Mouse (Mus musculus) MEL (cell line): ENCODE data around the gene Otud1. TPM values are rescaled to one million over a fixed set of nuclear protein-coding genes. Genes with fewer than 3 reads are reported as not detected.

Experiments
- DNase-seq: peaks from one replicate; pipeline ENCODE4 v3.0.0; 2011; ENCODE audit warnings: low read depth, low spot score
- H3K27ac ChIP-seq: 2 replicates; pipeline ENCODE4 v1.5.1; 2012; ENCODE audit warnings: low read depth, mild to moderate bottlenecking, control low read depth, low read length, moderate library complexity; ENCODE audit not compliant: control insufficient read depth
- H3K27me3 ChIP-seq, 2 experiments: fragments of 150-350 bp in 1 of 2; sonication (generic) in 1 of 2; 2 replicates each; pipeline ENCODE4 v1.6.1; 2012; ENCODE audit warnings: low read length in 2 of 2, mild to moderate bottlenecking in 2 of 2, improper control_type of control experiment in 1 of 2, moderate library complexity in 1 of 2; ENCODE audit not compliant: insufficient read depth in 2 of 2, control insufficient read depth in 1 of 2
- H3K36me3 ChIP-seq, 2 experiments: 2 replicates each; pipeline ENCODE4 v1.6.1; 2012 to 2014; ENCODE audit warnings: low read length in 2 of 2, improper control_type of control experiment in 1 of 2, inconsistent platforms in 1 of 2, mild to moderate bottlenecking in 1 of 2; ENCODE audit not compliant: insufficient read depth in 2 of 2, control insufficient read depth in 1 of 2
- H3K4me1 ChIP-seq, 2 experiments: fragments of 150-350 bp in 1 of 2; sonication (generic) in 1 of 2; 2 replicates each; pipeline ENCODE4 v1.6.1; 2012; ENCODE audit warnings: low read length in 2 of 2, improper control_type of control experiment in 1 of 2, mild to moderate bottlenecking in 1 of 2; ENCODE audit not compliant: insufficient read depth in 2 of 2, control insufficient read depth in 1 of 2
- H3K4me3 ChIP-seq, 2 experiments: fragments of 150-350 bp in 1 of 2; sonication (generic) in 1 of 2; 2 replicates each; pipeline ENCODE4 v1.5.1; 2012; ENCODE audit warnings: low read depth in 2 of 2, low read length in 2 of 2, mild to moderate bottlenecking in 2 of 2, moderate library complexity in 2 of 2, control low read depth in 1 of 2, improper control_type of control experiment in 1 of 2; ENCODE audit not compliant: control insufficient read depth in 1 of 2, insufficient read depth in 1 of 2
- H3K79me2 ChIP-seq: 2 replicates; pipeline ENCODE4 v1.6.1; 2012; ENCODE audit warnings: mild to moderate bottlenecking, low read length, moderate library complexity; ENCODE audit not compliant: control insufficient read depth, poor library complexity, insufficient read depth
- H3K9ac ChIP-seq: 2 replicates; pipeline ENCODE4 v1.6.1; 2012; ENCODE audit warnings: low read depth, mild to moderate bottlenecking, control low read depth, low read length, moderate library complexity; ENCODE audit not compliant: control insufficient read depth, poor library complexity, severe bottlenecking
- H3K9me3 ChIP-seq: fragments of 150-350 bp; sonication (generic); replicated peaks from 2 replicates; pipeline ENCODE4 v1.6.1; 2012; ENCODE audit warnings: mild to moderate bottlenecking, low read length, improper control_type of control experiment, moderate library complexity; ENCODE audit not compliant: insufficient read depth
- BHLHE40 ChIP-seq: IDR thresholded peaks from 2 replicates; pipeline ENCODE4 v1.6.1; 2012; ENCODE audit warnings: low read depth, mild to moderate bottlenecking, inconsistent platforms, low read length, improper control_type of control experiment, borderline replicate concordance
- CHD1 ChIP-seq: IDR thresholded peaks from 2 replicates; pipeline ENCODE4 v1.6.1; 2012; ENCODE audit warnings: low read depth, mild to moderate bottlenecking, inconsistent platforms, low read length, improper control_type of control experiment
- EP300 ChIP-seq, 2 experiments: IDR thresholded peaks; 2 replicates each; pipeline ENCODE4 v1.6.1; 2011; ENCODE audit warnings: improper control_type of control experiment in 2 of 2, low read length in 2 of 2, low read depth in 1 of 2, mild to moderate bottlenecking in 1 of 2
- MAFK ChIP-seq: IDR thresholded peaks from 2 replicates; pipeline ENCODE4 v1.6.1; 2011; ENCODE audit warnings: low read depth, mild to moderate bottlenecking, low read length, improper control_type of control experiment, borderline replicate concordance
- MAX ChIP-seq: IDR thresholded peaks from 2 replicates; pipeline ENCODE4 v1.6.1; 2011; ENCODE audit warnings: low read length, improper control_type of control experiment
- MAZ ChIP-seq: IDR thresholded peaks from 2 replicates; pipeline ENCODE4 v1.6.1; 2012; ENCODE audit warnings: low read depth, mild to moderate bottlenecking, inconsistent platforms, low read length, improper control_type of control experiment
- MYB ChIP-seq: IDR thresholded peaks from 2 replicates; pipeline ENCODE4 v1.6.1; 2011; ENCODE audit warnings: mild to moderate bottlenecking, low read depth, low read length, improper control_type of control experiment
- NELFE ChIP-seq: IDR thresholded peaks from 2 replicates; pipeline ENCODE4 v1.6.1; 2011; ENCODE audit warnings: low read depth, low read length, improper control_type of control experiment
- NRF1 ChIP-seq: IDR thresholded peaks from 2 replicates; pipeline ENCODE4 v1.6.1; 2014; ENCODE audit warnings: low read depth, mild to moderate bottlenecking, inconsistent platforms, low read length, improper control_type of control experiment, moderate library complexity; ENCODE audit not compliant: poor library complexity, insufficient read depth, severe bottlenecking
- POLR2A ChIP-seq, 2 experiments: IDR thresholded peaks; 2 replicates each; pipeline ENCODE4 v1.6.1; 2011 to 2012; ENCODE audit warnings: low read length in 2 of 2, mild to moderate bottlenecking in 2 of 2, control low read depth in 1 of 2, improper control_type of control experiment in 1 of 2, low read depth in 1 of 2, moderate library complexity in 1 of 2; ENCODE audit not compliant: control insufficient read depth in 1 of 2, insufficient read depth in 1 of 2, poor library complexity in 1 of 2
- POLR2AphosphoS2 ChIP-seq: IDR thresholded peaks from 2 replicates; pipeline ENCODE4 v1.6.1; 2011; ENCODE audit warnings: low read length, improper control_type of control experiment
- RAD21 ChIP-seq: IDR thresholded peaks from 2 replicates; pipeline ENCODE4 v1.6.1; 2011; ENCODE audit warnings: mild to moderate bottlenecking, low read depth, low read length, improper control_type of control experiment
- TAL1 ChIP-seq: IDR thresholded peaks from 2 replicates; pipeline ENCODE4 v1.6.1; 2012; ENCODE audit warnings: mild to moderate bottlenecking, inconsistent platforms, low read length, moderate library complexity, mixed read lengths
- TBP ChIP-seq: IDR thresholded peaks from 2 replicates; pipeline ENCODE4 v1.8.0; 2011; ENCODE audit warnings: low read depth, low read length, improper control_type of control experiment
- TCF12 ChIP-seq: IDR thresholded peaks from 2 replicates; pipeline ENCODE4 v1.6.1; 2014; ENCODE audit warnings: low read depth, mild to moderate bottlenecking, inconsistent platforms, low read length, improper control_type of control experiment, moderate library complexity
- UBTF ChIP-seq: IDR thresholded peaks from 2 replicates; pipeline ENCODE4 v1.6.1; 2012; ENCODE audit warnings: low read depth, mild to moderate bottlenecking, inconsistent platforms, low read length, improper control_type of control experiment, moderate library complexity, borderline replicate concordance; ENCODE audit not compliant: insufficient read depth
- USF1 ChIP-seq: IDR thresholded peaks from 2 replicates; pipeline ENCODE4 v1.6.1; 2014; ENCODE audit warnings: low read depth, mild to moderate bottlenecking, inconsistent platforms, low read length, improper control_type of control experiment, moderate library complexity
- ZC3H11A ChIP-seq: IDR thresholded peaks from 2 replicates; pipeline ENCODE4 v1.6.1; 2012; ENCODE audit warnings: low read depth, mild to moderate bottlenecking, inconsistent platforms, low read length, improper control_type of control experiment
- ZMIZ1 ChIP-seq: IDR thresholded peaks from 2 replicates; pipeline ENCODE4 v1.6.1; 2012; ENCODE audit warnings: low read depth, mild to moderate bottlenecking, inconsistent platforms, low read length, improper control_type of control experiment, moderate library complexity
- ZNF384 ChIP-seq: IDR thresholded peaks from 2 replicates; pipeline ENCODE4 v1.6.1; 2012; ENCODE audit warnings: low read depth, mild to moderate bottlenecking, inconsistent platforms, low read length, improper control_type of control experiment
- polyA plus RNA-seq, 2 experiments: library from polyadenylated mRNA; stranded (reverse) in 1 of 2; unstranded in 1 of 2; fragments of >175 nt in 1 of 2; fragments of >200 nt in 1 of 2; gene quantifications; 2 replicates each; pipeline versions ENCODE4 v1.2.1 to v1.2.4; 2012; ENCODE audit warnings: low replicate concordance in 2 of 2, low read depth in 1 of 2; ENCODE audit not compliant: insufficient read length in 2 of 2, insufficient read depth in 1 of 2, missing spikeins in 1 of 2
- total RNA-seq: library from RNA; depleted of rRNA; stranded (reverse); fragments of 300-350 nt; gene quantifications from 2 replicates; pipeline ENCODE4 v1.2.3, GENCODE M21; 2012

Gene Otud1
- total and polyA plus RNA-seq, 3 experiments: 0.27 to 0.45 TPM; not detected in 1

GRCm38 (mm10) chr2:19627044-19627443 is 30.5 kb upstream of the Otud1 start:
- no peak for DNase-seq
- Histone ChIP-seq H3K27ac (no peak overlapping the region), H3K79me2 (no peaks in the 10 kb centered on the region), H3K9ac (no peak overlapping the region), H3K27me3 (no peaks in the 10 kb centered on the region), H3K4me1 (no peaks in the 10 kb centered on the region), H3K36me3 (no peaks in the 10 kb centered on the region), H3K9me3 (no peaks in the 10 kb centered on the region), H3K4me3 (no peak overlapping the region)
- TF ChIP-seq POLR2A (IDR thresholded peaks at IDR 0.05; ENCODE audit: control insufficient read depth in 1 of 2, insufficient read depth in 1 of 2, low read depth in 1 of 2, low read length in 2 of 2, poor library complexity in 1 of 2): no peak
- no peak for TF ChIP-seq RAD21
- no peak for TF ChIP-seq MYB
- TF ChIP-seq TBP: no peak
- no peak for TF ChIP-seq MAZ
- no peak for TF ChIP-seq POLR2AphosphoS2
- TF ChIP-seq ZNF384: no peak
- no peak for TF ChIP-seq EP300 (IDR thresholded peaks at IDR 0.05; ENCODE audit: low read depth in 1 of 2, low read length in 2 of 2)
- TF ChIP-seq MAFK: no peak
- no peak for TF ChIP-seq BHLHE40
- TF ChIP-seq MAX: no peak
- TF ChIP-seq ZC3H11A: no peak
- no peak for TF ChIP-seq CHD1
- TF ChIP-seq TCF12: no peak
- no peak for TF ChIP-seq UBTF
- TF ChIP-seq USF1: no peak
- no peak for TF ChIP-seq ZMIZ1
- no peak for TF ChIP-seq NELFE
- TF ChIP-seq NRF1: no peak
- TF ChIP-seq TAL1: no peak

- Histone ChIP-seq H3K79me2 (no peaks in the 10 kb centered on the region), H3K36me3 (no peaks in the 10 kb centered on the region), H3K4me1 (no peaks in the 10 kb centered on the region), H3K9me3 (no peaks in the 10 kb centered on the region), H3K4me3 (no peak overlapping the region), H3K27me3 (no peaks in the 10 kb centered on the region), H3K9ac (no peak overlapping the region), H3K27ac (no peak overlapping the region)
- TF ChIP-seq NRF1: no peak
- DNase-seq: peak; percentile 7
These were observed 29.5 kb upstream of the Otud1 start for GRCm38 (mm10) chr2:19627920-19628608.
